Mouse (Mus musculus): ENCODE measurements at regions not wholly inside any gene's neighbourhood (a gene's known extent, or its start where the extent isn't known, plus 50 kb on each side); places are given as distances from the start of the nearest gene placed in this dataset.

- H3K4me3 ChIP-seq (ENCODE audit: low read depth, low read length) = no peak overlapping the region
- no peak for ATAC-seq
- no peak for DNase-seq
- H3K36me3 ChIP-seq (ENCODE audit: insufficient read depth) = no peaks in the 10 kb centered on the region
- H3K4me1 ChIP-seq (ENCODE audit: insufficient read depth) = no peaks in the 10 kb centered on the region
- H3K27me3 ChIP-seq (ENCODE audit: insufficient read depth, low read length) = no peaks in the 10 kb centered on the region
- no peak overlapping the region for H3K9ac ChIP-seq
- no peaks in the 10 kb centered on the region for H3K9me3 ChIP-seq (ENCODE audit: low read length)
- no peak overlapping the region for H3K4me2 ChIP-seq (ENCODE audit: low read depth)
- no peak for TF ChIP-seq CTCF (IDR thresholded peaks at IDR 0.05; ENCODE audit: low read depth)
- no peak overlapping the region for H3K27ac ChIP-seq (ENCODE audit: low read depth, low read length)
- 86% methylated on average over 8 of the region's 8 CpGs for WGBS
Measured at GRCm38 (mm10) chr6:117596166-117596840, 244.7 kb upstream of the Zfp637 start.

- Histone ChIP-seq H3K9ac (no peak overlapping the region), H3K4me2 (ENCODE audit: low read depth) (no peak overlapping the region), H3K9me3 (ENCODE audit: low read length) (no peaks in the 10 kb centered on the region), H3K4me3 (ENCODE audit: low read depth, low read length) (no peak overlapping the region), H3K27me3 (ENCODE audit: insufficient read depth, low read length) (no peaks in the 10 kb centered on the region), H3K4me1 (ENCODE audit: insufficient read depth) (no peaks in the 10 kb centered on the region), H3K27ac (ENCODE audit: low read depth, low read length) (no peak overlapping the region), H3K36me3 (ENCODE audit: insufficient read depth) (no peaks in the 10 kb centered on the region)
- ATAC-seq (no peak), DNase-seq (no peak)
- 90% methylated on average over 2 of the region's 2 CpGs for WGBS
- TF ChIP-seq CTCF (IDR thresholded peaks at IDR 0.05; ENCODE audit: low read depth) = no peak
Measured at GRCm38 (mm10) chr6:117604834-117605233, 236.1 kb upstream of the Zfp637 start.

- Histone ChIP-seq H3K9ac (no peak overlapping the region), H3K4me1 (ENCODE audit: insufficient read depth) (no peaks in the 10 kb centered on the region), H3K4me3 (ENCODE audit: low read depth, low read length) (no peak overlapping the region), H3K9me3 (ENCODE audit: low read length) (no peaks in the 10 kb centered on the region), H3K27ac (ENCODE audit: low read depth, low read length) (no peak overlapping the region), H3K27me3 (ENCODE audit: insufficient read depth, low read length) (no peaks in the 10 kb centered on the region), H3K4me2 (ENCODE audit: low read depth) (no peak overlapping the region), H3K36me3 (ENCODE audit: insufficient read depth) (no peaks in the 10 kb centered on the region)
- DNase-seq (no peak), ATAC-seq (no peak)
- TF ChIP-seq CTCF (IDR thresholded peaks at IDR 0.05; ENCODE audit: low read depth) = no peak
- WGBS = 70% methylated on average over 4 of the region's 4 CpGs
Measured at GRCm38 (mm10) chr6:117605685-117606084, 235.3 kb upstream of the Zfp637 start.

GRCm38 (mm10) chr6:117606211-117606610 is 234.8 kb upstream of the Zfp637 start:
- H3K4me2 ChIP-seq (ENCODE audit: low read depth) = no peak overlapping the region
- H3K27ac ChIP-seq (ENCODE audit: low read depth, low read length) = no peak overlapping the region
- no peaks in the 10 kb centered on the region for H3K27me3 ChIP-seq (ENCODE audit: insufficient read depth, low read length)
- H3K9me3 ChIP-seq (ENCODE audit: low read length) = no peaks in the 10 kb centered on the region
- no peaks in the 10 kb centered on the region for H3K36me3 ChIP-seq (ENCODE audit: insufficient read depth)
- H3K9ac ChIP-seq = no peak overlapping the region
- ATAC-seq = no peak
- TF ChIP-seq CTCF (IDR thresholded peaks at IDR 0.05; ENCODE audit: low read depth) = no peak
- 85% methylated on average over 6 of the region's 6 CpGs for WGBS
- H3K4me1 ChIP-seq (ENCODE audit: insufficient read depth) = no peaks in the 10 kb centered on the region
- H3K4me3 ChIP-seq (ENCODE audit: low read depth, low read length) = no peak overlapping the region
- DNase-seq = no peak

GRCm38 (mm10) chr6:117607023-117607422 is 234.0 kb upstream of the Zfp637 start:
- H3K4me1 ChIP-seq (ENCODE audit: insufficient read depth) = no peaks in the 10 kb centered on the region
- 78% methylated on average over 5 of the region's 5 CpGs for WGBS
- H3K4me3 ChIP-seq (ENCODE audit: low read depth, low read length) = no peak overlapping the region
- no peaks in the 10 kb centered on the region for H3K27me3 ChIP-seq (ENCODE audit: insufficient read depth, low read length)
- no peak overlapping the region for H3K4me2 ChIP-seq (ENCODE audit: low read depth)
- no peaks in the 10 kb centered on the region for H3K9me3 ChIP-seq (ENCODE audit: low read length)
- no peak for ATAC-seq
- TF ChIP-seq CTCF (IDR thresholded peaks at IDR 0.05; ENCODE audit: low read depth) = no peak
- no peak overlapping the region for H3K9ac ChIP-seq
- H3K27ac ChIP-seq (ENCODE audit: low read depth, low read length) = no peak overlapping the region
- H3K36me3 ChIP-seq (ENCODE audit: insufficient read depth) = no peaks in the 10 kb centered on the region
- no peak for DNase-seq

GRCm38 (mm10) chr6:117609476-117610404 is 231.2 kb upstream of the Zfp637 start:
- H3K27me3 ChIP-seq (ENCODE audit: insufficient read depth, low read length) = no peaks in the 10 kb centered on the region
- H3K27ac ChIP-seq (ENCODE audit: low read depth, low read length) = no peak overlapping the region
- no peaks in the 10 kb centered on the region for H3K4me1 ChIP-seq (ENCODE audit: insufficient read depth)
- WGBS = 77% methylated on average over 11 of the region's 11 CpGs
- DNase-seq (no peak), ATAC-seq (no peak)
- no peak for TF ChIP-seq CTCF (IDR thresholded peaks at IDR 0.05; ENCODE audit: low read depth)
- no peak overlapping the region for H3K9ac ChIP-seq
- no peak overlapping the region for H3K4me3 ChIP-seq (ENCODE audit: low read depth, low read length)
- H3K9me3 ChIP-seq (ENCODE audit: low read length) = no peaks in the 10 kb centered on the region
- no peaks in the 10 kb centered on the region for H3K36me3 ChIP-seq (ENCODE audit: insufficient read depth)
- no peak overlapping the region for H3K4me2 ChIP-seq (ENCODE audit: low read depth)

- Histone ChIP-seq H3K4me2 (ENCODE audit: low read depth) (no peak overlapping the region), H3K27me3 (ENCODE audit: insufficient read depth, low read length) (no peaks in the 10 kb centered on the region), H3K9ac (no peak overlapping the region), H3K9me3 (ENCODE audit: low read length) (no peaks in the 10 kb centered on the region), H3K4me3 (ENCODE audit: low read depth, low read length) (no peak overlapping the region), H3K36me3 (ENCODE audit: insufficient read depth) (no peaks in the 10 kb centered on the region), H3K27ac (ENCODE audit: low read depth, low read length) (no peak overlapping the region), H3K4me1 (ENCODE audit: insufficient read depth) (no peaks in the 10 kb centered on the region)
- ATAC-seq = no peak
- no peak for TF ChIP-seq CTCF (IDR thresholded peaks at IDR 0.05; ENCODE audit: low read depth)
- no peak for DNase-seq
- WGBS = 88% methylated on average over 10 of the region's 10 CpGs
Measured at GRCm38 (mm10) chr6:117611281-117611680, 229.7 kb upstream of the Zfp637 start.

Measured in forebrain, postnatal 0 days (tissue).